Mouse (Mus musculus) forelimb bud, embryonic 11.5 days (tissue): ENCODE measurements at regions not wholly inside any gene's neighbourhood (a gene's known extent, or its start where the extent isn't known, plus 50 kb on each side); places are given as distances from the start of the nearest gene placed in this dataset.
A peak's percentile ranks its signal among the peaks of the same experiment; 100 is the strongest.

Experiments used
- DNase-seq: peaks from one replicate; pipeline ENCODE4 v3.0.0-alpha.2; 2012; ENCODE audit warnings: low read depth, low spot score

DNA sequence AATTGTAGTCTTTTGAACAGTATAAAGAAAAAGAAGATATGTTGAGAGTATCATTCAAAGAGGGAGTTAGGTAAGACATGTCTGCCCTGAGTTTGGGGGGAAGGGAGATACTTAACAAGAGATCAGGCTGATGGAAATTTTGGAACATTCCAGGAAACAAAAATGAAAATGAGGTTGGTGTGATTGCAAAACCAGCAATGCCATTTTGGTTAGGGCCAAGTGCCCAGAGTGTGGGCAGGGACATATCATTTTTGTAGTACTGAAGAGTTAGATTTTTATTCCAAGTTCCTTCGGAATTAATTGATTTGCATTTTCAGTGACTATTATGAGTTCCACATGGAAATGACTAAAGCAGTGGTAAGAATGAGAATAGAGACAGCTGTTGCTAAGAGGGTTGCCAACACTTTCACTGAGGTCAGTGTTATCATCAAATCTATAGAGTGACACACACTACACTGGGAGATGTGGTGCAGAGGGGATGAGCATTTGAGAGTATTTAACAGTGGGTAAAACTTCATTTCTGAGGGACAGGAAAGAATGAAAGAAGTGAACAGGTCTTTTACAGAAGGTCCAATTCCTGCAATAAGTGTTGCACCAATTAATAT lies 105.1 kb upstream of the Erbb4 start:
- DNase-seq, result no peak

DNA sequence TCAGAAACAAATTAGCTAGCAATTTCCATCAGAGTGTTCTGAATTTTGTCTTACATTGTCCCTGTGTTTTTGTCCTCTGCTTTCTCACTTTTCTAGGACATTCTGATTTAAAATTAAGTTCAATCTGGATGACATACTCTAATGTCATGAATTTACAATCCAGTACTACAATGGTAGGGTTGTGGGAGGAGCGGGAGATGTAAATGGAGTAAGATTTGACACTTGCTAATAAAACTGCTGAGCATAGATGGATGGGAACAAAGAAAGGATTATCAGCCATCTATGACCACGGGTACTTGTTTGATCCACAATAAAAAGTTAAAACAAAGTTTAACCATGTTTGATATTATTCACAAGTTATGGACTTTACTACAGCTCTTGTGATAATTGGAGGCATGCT lies 94.9 kb upstream of the Erbb4 start:
- no peak for DNase-seq

DNA sequence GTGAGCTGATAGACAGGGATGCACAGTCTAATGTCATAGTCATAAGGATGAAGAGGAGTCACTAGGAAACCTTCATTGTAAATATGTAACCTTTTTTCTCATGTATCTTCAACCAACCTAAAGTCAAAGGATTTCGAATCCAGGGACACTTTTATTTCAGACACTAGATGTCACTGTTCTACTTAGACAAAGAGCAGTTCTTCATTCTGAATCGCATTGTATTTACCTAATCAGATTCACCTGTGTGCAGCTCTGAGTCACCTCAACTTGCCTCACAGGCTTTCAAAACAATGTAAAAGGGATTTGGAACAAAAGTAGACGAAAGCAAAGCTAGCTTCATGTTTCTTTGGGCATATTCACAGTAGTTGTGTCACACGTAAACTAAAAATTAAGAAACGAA lies 57.3 kb upstream of the Erbb4 start:
- DNase-seq, result peak; percentile 7
